11 mouse cellular contexts compared by ENCODE assay signal in genomic region chr2:116813559-116813895, GRCm38 (mm10).
A peak's percentile ranks its signal among the peaks of the same experiment; 100 is the strongest.
DNase-seq lines count a peak whose midpoint lies in the region; ATAC-seq and TF ChIP-seq lines count a peak whose summit lies in the region.
"Had no signal": no experiment of that assay in that cellular context is flagged by ENCODE, and none has a peak within 500 bp of the region (broad histone marks: within the 10 kb centered on the region; RNA-seq: fewer than 3 reads in every experiment).

No protein-coding gene starts in this region.

- intact Hi-C loops in heart, postnatal 36 days (cut with DNase I) = loop anchor here (10.0 kb wide), 1 partner anchor 959 kb away; no protein-coding TSS in a partner anchor

- WGBS in heart, embryonic 15.5 days = 49% methylated on average over 5 of the region's 5 CpGs
- WGBS in lung, embryonic 16.5 days = 33% methylated on average over 5 of the region's 5 CpGs
- 24% methylated on average over 5 of the region's 5 CpGs for WGBS in lung, postnatal 0 days
- WGBS in intestine, postnatal 0 days = 29% methylated on average over 5 of the region's 5 CpGs
- WGBS in stomach, embryonic 16.5 days = 26% methylated on average over 5 of the region's 5 CpGs

- no peak for TF ChIP-seq CTCF in lung, postnatal 0 days (IDR thresholded peaks at IDR 0.05)
- no peak for TF ChIP-seq CTCF in intestine, postnatal 0 days (IDR thresholded peaks at IDR 0.05; ENCODE audit: low read depth)

- no peaks in the 10 kb centered on the region for H3K27me3 ChIP-seq in heart, embryonic 15.5 days
- no peaks in the 10 kb centered on the region for H3K27me3 ChIP-seq in lung, embryonic 16.5 days (ENCODE audit: control insufficient read depth, insufficient read depth, low read depth, low read length)
- no peaks in the 10 kb centered on the region for H3K27me3 ChIP-seq in lung, postnatal 0 days (replicated peaks; ENCODE audit: insufficient read depth, low read length)
- H3K27me3 ChIP-seq in intestine, postnatal 0 days (replicated peaks; ENCODE audit: control insufficient read depth, insufficient read depth, low read length) = no peaks in the 10 kb centered on the region
- no peaks in the 10 kb centered on the region for H3K27me3 ChIP-seq in stomach, embryonic 16.5 days (ENCODE audit: control insufficient read depth, insufficient read depth, low read length)

- H3K4me3 ChIP-seq in heart, embryonic 15.5 days = no peak overlapping the region
- no peak overlapping the region for H3K4me3 ChIP-seq in lung, embryonic 16.5 days (ENCODE audit: low read length)
- no peak overlapping the region for H3K4me3 ChIP-seq in lung, postnatal 0 days (ENCODE audit: low read depth, low read length)
- H3K4me3 ChIP-seq in intestine, postnatal 0 days (ENCODE audit: low read depth, low read length) = no peak overlapping the region
- no peak overlapping the region for H3K4me3 ChIP-seq in stomach, embryonic 16.5 days (replicated peaks; ENCODE audit: low read length)
- H3K4me3 ChIP-seq: megakaryocyte, embryonic 14.5 days had no signal

- no peak for TF ChIP-seq EP300 in lung, postnatal 0 days (IDR thresholded peaks at IDR 0.05)

- no peaks in the 10 kb centered on the region for H3K36me3 ChIP-seq in heart, embryonic 15.5 days
- no peaks in the 10 kb centered on the region for H3K36me3 ChIP-seq in lung, embryonic 16.5 days (ENCODE audit: control insufficient read depth, insufficient read depth, low read length)
- no peaks in the 10 kb centered on the region for H3K36me3 ChIP-seq in lung, postnatal 0 days (ENCODE audit: insufficient read depth, low read length)
- no peaks in the 10 kb centered on the region for H3K36me3 ChIP-seq in intestine, postnatal 0 days (ENCODE audit: control insufficient read depth, insufficient read depth)
- H3K36me3 ChIP-seq in stomach, embryonic 16.5 days (ENCODE audit: control insufficient read depth, insufficient read depth, low read length) = no peaks in the 10 kb centered on the region

- no peak for ATAC-seq in heart, embryonic 15.5 days (replicated peaks; ENCODE audit: insufficient number of reproducible peaks, insufficient read depth, low FRiP score, low read depth)
- ATAC-seq in lung, embryonic 16.5 days (ENCODE audit: low read depth) = no peak
- ATAC-seq in lung, postnatal 0 days = no peak
- ATAC-seq in intestine, postnatal 0 days = no peak
- no peak for ATAC-seq in stomach, embryonic 16.5 days (ENCODE audit: insufficient read depth, low FRiP score)
- ATAC-seq: Patski had no signal

- no peak overlapping the region for H3K9ac ChIP-seq in heart, embryonic 15.5 days
- no peak overlapping the region for H3K9ac ChIP-seq in lung, embryonic 16.5 days (ENCODE audit: low read length)
- no peak overlapping the region for H3K9ac ChIP-seq in lung, postnatal 0 days (replicated peaks; ENCODE audit: low read depth)
- no peak overlapping the region for H3K9ac ChIP-seq in intestine, postnatal 0 days (ENCODE audit: low read depth, low read length)
- no peak overlapping the region for H3K9ac ChIP-seq in stomach, embryonic 16.5 days (ENCODE audit: low read length)

- no peaks in the 10 kb centered on the region for H3K9me3 ChIP-seq in heart, embryonic 15.5 days (replicated peaks)
- no peaks in the 10 kb centered on the region for H3K9me3 ChIP-seq in lung, embryonic 16.5 days (ENCODE audit: control insufficient read depth, low read length)
- H3K9me3 ChIP-seq in lung, postnatal 0 days (ENCODE audit: low read length) = no peaks in the 10 kb centered on the region
- H3K9me3 ChIP-seq in intestine, postnatal 0 days (ENCODE audit: control insufficient read depth) = no peaks in the 10 kb centered on the region
- no peaks in the 10 kb centered on the region for H3K9me3 ChIP-seq in stomach, embryonic 16.5 days (replicated peaks; ENCODE audit: control insufficient read depth, low read length)
- H3K9me3 ChIP-seq: megakaryocyte, embryonic 14.5 days had no signal

- no peak for DNase-seq in heart, postnatal 36 days
- DNase-seq in lung, postnatal 0 days (ENCODE audit: low spot score) = no peak
- no peak for DNase-seq in layer of hippocampus, adult 18-20 months (ENCODE audit: low spot score in 2 of 2)
- DNase-seq in right cerebral cortex, adult 2 months (ENCODE audit: low spot score in 2 of 2) = no peak
- DNase-seq: cerebellum, postnatal 36 days had no signal

- H3K27ac ChIP-seq in heart, embryonic 15.5 days = no peak overlapping the region
- H3K27ac ChIP-seq in lung, embryonic 16.5 days (ENCODE audit: low read length) = no peak overlapping the region
- no peak overlapping the region for H3K27ac ChIP-seq in lung, postnatal 0 days (ENCODE audit: low read length)
- H3K27ac ChIP-seq in intestine, postnatal 0 days (ENCODE audit: low read depth, low read length) = no peak overlapping the region
- no peak overlapping the region for H3K27ac ChIP-seq in stomach, embryonic 16.5 days (ENCODE audit: low read length)

- 0 out of 2 replicates have a peak overlapping the region, but pooled peaks have one; percentile 25 for H3K4me2 ChIP-seq in heart, embryonic 15.5 days
- H3K4me2 ChIP-seq in lung, embryonic 16.5 days (ENCODE audit: low read depth, low read length) = 0 out of 2 replicates have a peak overlapping the region, but pooled peaks have one; percentile 4
- no peak overlapping the region for H3K4me2 ChIP-seq in lung, postnatal 0 days (replicated peaks; ENCODE audit: low read depth, low read length)
- H3K4me2 ChIP-seq in intestine, postnatal 0 days (replicated peaks; ENCODE audit: low read depth) = 0 out of 2 replicates have a peak overlapping the region, but pooled peaks have one; percentile 13
- H3K4me2 ChIP-seq in stomach, embryonic 16.5 days (ENCODE audit: low read depth, low read length) = peak overlapping the region; percentile 28

- H3K4me1 ChIP-seq in heart, embryonic 15.5 days (replicated peaks) = peaks cover 3% of the 10 kb centered on the region
- H3K4me1 ChIP-seq in lung, embryonic 16.5 days (replicated peaks; ENCODE audit: control insufficient read depth, insufficient read depth, low read length) = peaks cover 5% of the 10 kb centered on the region
- H3K4me1 ChIP-seq in lung, postnatal 0 days (ENCODE audit: insufficient read depth, low read depth, low read length) = no peaks in the 10 kb centered on the region
- peaks cover 2% of the 10 kb centered on the region; the same call in 1 of the 2 replicates for H3K4me1 ChIP-seq in intestine, postnatal 0 days (replicated peaks; ENCODE audit: control insufficient read depth, insufficient read depth, low read length)
- peaks cover 5% of the 10 kb centered on the region for H3K4me1 ChIP-seq in stomach, embryonic 16.5 days (ENCODE audit: control insufficient read depth, insufficient read depth, low read length)
- H3K4me1 ChIP-seq: megakaryocyte, embryonic 14.5 days had no signal
